Mouse (Mus musculus) left cerebral cortex, postnatal 25 days (tissue): Measurements from ENCODE around the gene Ptbp1. TPM values are rescaled to one million over a fixed set of nuclear protein-coding genes. Genes with fewer than 3 reads are reported as not detected.
"Not testable (repeated sequence)": the region's sequence is repeated elsewhere in the genome, so short reads cannot be mapped to it uniquely, and the experiment has no call there.

Source experiments
- DNase-seq, 2 experiments: peaks; one replicate each; pipeline ENCODE4 v3.0.0; 2022; ENCODE audit warnings: low spot score in 2 of 2, mixed read lengths in 1 of 2
- intact Hi-C: fragments of 180-260 bp; cut with DNase I; formaldehyde crosslinking; loops from one replicate; pipeline ENCODE4 v1.15.1; 2025
- total RNA-seq, 2 experiments: library from RNA; stranded (reverse); gene quantifications; 2 replicates each; pipeline ENCODE4 v1.2.3; 2021

The Ptbp1 gene
- total RNA-seq, 2 experiments from 2014 or later, result 48.5 to 52.3 TPM

- no peak for DNase-seq
- intact Hi-C loops, result no loop called here
Measured at GRCm38 (mm10) chr10:79874290-79874862, 20.1 kb downstream of the Ptbp1 start, which contains the start of the genes Prtn3 and Plppr3. Gene Prtn3, plus strand, starts transcription at chr10:79874476. Gene Plppr3, minus strand, starts transcription at chr10:79874634.

DNA sequence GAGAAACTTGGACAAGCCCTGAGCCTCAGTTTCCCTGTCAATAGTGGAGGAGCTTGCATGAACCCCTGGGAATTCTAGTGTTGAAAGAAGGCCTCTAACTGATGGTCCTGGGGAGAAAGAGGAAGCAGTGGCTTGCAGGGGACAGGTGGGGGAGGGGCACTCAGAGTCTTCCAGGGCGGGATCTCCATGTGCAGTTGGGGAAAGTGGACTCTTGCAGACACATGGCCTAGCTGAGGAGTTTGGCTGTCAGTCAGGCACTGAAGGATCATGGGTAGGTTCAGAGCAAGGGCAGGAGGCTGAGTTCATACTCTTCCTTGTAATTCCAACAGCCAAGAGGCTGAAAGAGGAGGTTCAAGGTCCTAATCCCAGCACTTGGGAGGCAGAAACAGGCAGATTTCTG is 22.9 kb downstream of the Ptbp1 start:
- no peak for DNase-seq
- intact Hi-C loops, result no loop called here

DNA sequence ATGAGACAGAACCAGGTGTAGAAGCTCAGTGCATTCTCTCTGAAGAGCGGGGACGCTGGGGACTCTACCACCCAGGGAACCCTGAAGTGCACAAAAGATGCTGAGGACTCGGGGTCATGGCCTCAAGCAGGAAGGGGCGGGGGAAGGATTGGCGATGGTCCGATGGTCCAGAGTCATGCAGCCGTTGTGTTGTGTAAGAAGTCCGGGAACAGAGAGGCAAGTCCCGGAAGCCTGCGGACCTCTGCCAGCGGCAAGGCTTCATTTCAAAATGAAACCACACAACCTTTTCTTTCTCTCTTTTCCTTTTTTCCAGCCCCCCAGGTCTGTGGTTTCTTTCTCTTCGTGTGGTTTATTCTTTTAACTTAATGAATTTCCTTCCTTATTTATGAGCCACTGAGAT is 23.5 kb downstream of the Ptbp1 start:
- DNase-seq, result no peak
- intact Hi-C loops, result no loop called here

- DNase-seq, result no peak
- intact Hi-C loops, result no loop called here
Measured at GRCm38 (mm10) chr10:79879527-79879926, 25.3 kb downstream of the Ptbp1 start.

DNA sequence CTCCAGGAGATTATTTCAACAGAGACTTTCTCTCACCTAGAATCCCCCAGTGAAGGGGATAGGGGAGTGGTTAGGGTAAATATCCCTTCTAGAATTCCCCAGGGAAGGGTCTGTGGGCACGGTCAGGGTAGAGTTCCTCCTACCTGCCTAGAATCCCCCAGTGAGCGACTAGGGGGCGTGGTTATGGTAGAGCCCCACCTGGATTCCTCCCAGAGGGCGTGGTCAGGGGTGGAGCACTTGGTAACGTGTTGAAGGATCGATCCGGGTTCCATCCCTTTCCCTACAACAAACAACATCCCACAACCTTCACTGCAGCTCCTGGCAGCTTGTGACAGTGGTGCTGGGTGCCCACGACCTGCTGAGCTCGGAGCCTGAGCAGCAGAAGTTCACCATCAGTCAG is 26.5 kb downstream of the Ptbp1 start:
- intact Hi-C loops, result loop anchor here (5.0 kb wide), 1 partner anchor 43 kb away; no protein-coding TSS in a partner anchor
- no peak for DNase-seq

DNA sequence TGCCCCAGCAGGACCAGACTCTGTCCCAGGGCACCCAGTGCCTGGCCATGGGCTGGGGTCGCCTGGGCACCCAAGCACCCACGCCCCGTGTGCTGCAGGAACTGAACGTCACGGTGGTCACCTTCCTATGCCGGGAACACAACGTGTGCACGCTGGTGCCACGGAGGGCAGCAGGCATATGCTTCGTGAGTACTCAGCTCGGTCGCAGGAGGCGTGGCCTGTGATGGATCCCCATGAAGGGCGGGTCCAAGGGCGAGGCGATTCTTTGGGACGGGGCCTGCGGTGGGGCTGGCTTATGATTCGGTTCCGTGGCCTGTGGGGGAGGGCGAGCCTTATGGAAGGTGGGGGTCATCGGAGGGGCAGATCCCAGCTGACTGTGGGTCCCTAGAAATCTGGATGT is 27.8 kb downstream of the Ptbp1 start:
- no peak for DNase-seq
- intact Hi-C loops, result loop anchor here (2.0 to 5.0 kb wide), 2 partner anchors 43 to 45 kb away; no protein-coding TSS in a partner anchor

- intact Hi-C loops, result loop anchor here (2.0 to 5.0 kb wide), 2 partner anchors 41 to 46 kb away; no protein-coding TSS in a partner anchor
- peak; percentile 76 to 84 for DNase-seq
Measured at GRCm38 (mm10) chr10:79883297-79884084, 29.3 kb downstream of the Ptbp1 start.

- intact Hi-C loops, result loop anchor here (5.0 kb wide), 1 partner anchor 47 kb away; no protein-coding TSS in a partner anchor
- DNase-seq, result no peak
Measured at GRCm38 (mm10) chr10:79884446-79884845, 30.2 kb downstream of the Ptbp1 start.

GRCm38 (mm10) chr10:79884938-79885337 is 30.7 kb downstream of the Ptbp1 start:
- not testable (repeated sequence) for DNase-seq
- intact Hi-C loops, result loop anchor here (5.0 kb wide), 1 partner anchor 48 kb away; no protein-coding TSS in a partner anchor

GRCm38 (mm10) chr10:79886054-79886453 is 31.8 kb downstream of the Ptbp1 start, which contains the start of gene Elane:
Gene Elane, plus strand, starts transcription at chr10:79886247.
- intact Hi-C loops, result no loop called here

DNA sequence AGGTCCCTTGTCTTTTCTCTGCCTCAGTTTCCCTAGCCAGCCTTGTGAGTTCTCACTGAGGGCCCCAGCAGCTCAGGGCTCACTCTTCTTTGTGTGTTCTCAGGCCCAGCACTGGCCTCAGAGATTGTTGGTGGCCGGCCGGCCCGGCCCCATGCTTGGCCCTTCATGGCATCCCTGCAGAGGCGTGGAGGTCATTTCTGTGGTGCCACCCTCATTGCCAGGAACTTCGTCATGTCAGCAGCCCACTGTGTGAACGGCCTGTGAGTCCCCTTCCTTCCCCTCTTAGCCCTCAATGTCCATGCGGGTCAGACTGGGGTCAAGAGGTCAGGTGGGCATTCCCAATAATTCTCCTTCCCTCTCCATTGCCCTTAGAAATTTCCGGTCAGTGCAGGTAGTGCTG is 32.4 kb downstream of the Ptbp1 start:
- intact Hi-C loops, result no loop called here
- no peak for DNase-seq

More at GRCm38 (mm10) chr10:79886054-79886453, 31.8 kb downstream of the Ptbp1 start, which contains the start of gene Elane:
- no peak for DNase-seq

- no peak for DNase-seq
- intact Hi-C loops, result no loop called here
Measured at GRCm38 (mm10) chr10:79889386-79889785, 35.2 kb downstream of the Ptbp1 start.

DNA sequence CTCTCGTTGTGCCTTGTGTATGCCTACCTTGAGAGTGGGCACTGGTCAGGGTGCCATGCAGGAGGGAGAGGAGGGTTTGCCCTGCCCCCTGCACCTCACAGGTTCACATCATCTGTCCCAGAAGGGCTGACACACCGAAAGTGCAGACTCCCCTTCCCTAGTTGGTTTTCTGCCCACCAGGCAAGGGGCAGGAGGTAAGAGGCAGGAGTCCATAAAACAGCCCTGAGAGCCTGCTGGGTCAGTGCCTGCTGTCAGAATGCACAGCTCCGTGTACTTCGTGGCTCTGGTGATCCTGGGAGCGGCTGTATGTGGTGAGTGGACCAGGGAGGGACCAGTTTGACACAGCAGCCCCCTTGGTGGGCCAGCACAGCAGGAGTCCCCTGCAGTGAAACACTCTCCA is 36.4 kb downstream of the Ptbp1 start, which contains the start of gene Cfd:
TSS of gene Cfd (plus strand) at position 184 of the 400 bp plus-strand sequence.
- intact Hi-C loops, result loop anchor here (5.0 kb wide), 1 partner anchor 67 kb away; no protein-coding TSS in a partner anchor
- DNase-seq, result no peak

DNA sequence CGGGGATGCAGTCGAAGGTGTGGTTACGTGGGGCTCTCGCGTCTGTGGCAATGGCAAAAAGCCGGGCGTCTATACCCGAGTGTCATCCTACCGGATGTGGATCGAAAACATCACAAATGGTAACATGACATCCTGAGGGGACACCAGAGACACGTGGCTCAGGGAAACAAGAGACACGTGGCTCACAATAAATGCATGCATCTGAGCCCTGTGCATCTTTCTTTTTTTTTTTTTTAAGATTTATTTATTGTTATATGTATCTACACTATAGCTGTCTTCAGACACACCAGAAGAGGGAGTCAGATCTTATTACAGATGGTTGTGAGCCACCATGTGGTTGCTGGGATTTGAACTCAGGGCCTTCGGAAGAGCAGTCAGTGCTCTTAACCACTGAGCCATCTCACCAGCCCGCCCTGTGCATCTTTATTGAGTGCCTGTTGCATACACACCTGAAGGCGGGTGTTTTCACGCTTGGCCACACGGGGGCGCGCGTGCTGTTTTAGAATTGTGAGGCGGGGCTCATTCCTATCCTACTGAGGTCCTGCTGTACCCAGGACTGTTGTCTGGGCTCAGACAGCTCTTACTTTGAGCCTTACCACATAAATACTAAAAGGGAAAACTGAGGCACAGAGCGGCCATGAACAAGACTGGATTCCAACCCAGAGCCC is 38.4 kb downstream of the Ptbp1 start:
- DNase-seq, result peak; percentile 73 to 83
- intact Hi-C loops, result loop anchor here (2.0 to 5.0 kb wide), 2 partner anchors 32 to 65 kb away; no protein-coding TSS in a partner anchor

GRCm38 (mm10) chr10:79896306-79896705 is 42.1 kb downstream of the Ptbp1 start:
- DNase-seq, result no peak
- intact Hi-C loops, result no loop called here

GRCm38 (mm10) chr10:79896814-79897213 is 42.6 kb downstream of the Ptbp1 start:
- no peak for DNase-seq
- intact Hi-C loops, result no loop called here

GRCm38 (mm10) chr10:79897316-79898245 is 43.4 kb downstream of the Ptbp1 start:
- intact Hi-C loops, result no loop called here
- no peak for DNase-seq

GRCm38 (mm10) chr10:79900951-79901410 is 46.8 kb downstream of the Ptbp1 start:
- peak; percentile 79 to 95 for DNase-seq
- intact Hi-C loops, result no loop called here

GRCm38 (mm10) chr10:79906712-79907111 is 52.5 kb downstream of the Ptbp1 start:
- intact Hi-C loops, result no loop called here
- no peak for DNase-seq
